11 mouse cellular contexts compared by ENCODE assay signal in the genomic region with DNA sequence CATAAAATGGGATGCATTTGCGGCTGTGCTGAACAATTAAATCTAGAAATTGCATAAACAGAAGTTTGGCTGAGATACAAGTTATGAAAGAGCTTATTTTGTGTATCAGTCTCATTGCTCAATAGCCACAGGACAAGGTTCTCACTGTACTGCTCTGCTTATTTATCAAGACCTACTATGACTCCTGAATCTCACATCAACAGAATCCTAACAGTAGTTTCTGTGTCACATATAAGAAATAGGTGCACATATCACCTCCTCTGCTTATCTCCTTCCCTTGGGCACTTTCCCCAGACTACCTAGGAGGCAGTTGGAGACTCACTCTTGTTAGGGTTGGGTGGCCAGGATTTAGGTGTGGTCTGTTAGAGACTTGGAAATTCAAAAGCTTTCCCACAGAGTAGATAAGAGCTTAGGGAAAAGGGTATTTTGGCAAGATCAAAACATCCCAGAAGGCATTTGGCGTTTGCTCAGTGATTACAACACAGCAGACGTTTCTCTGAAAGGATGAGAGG. TPM values are rescaled to one million over a fixed set of nuclear protein-coding genes. Genes with fewer than 3 reads are reported as not detected.
A peak's percentile ranks its signal among the peaks of the same experiment; 100 is the strongest.
DNase-seq lines count a peak whose midpoint lies in the region; ATAC-seq and TF ChIP-seq lines count a peak whose summit lies in the region.
"Had no signal": no experiment of that assay in that cellular context is flagged by ENCODE, and none has a peak within 500 bp of the region (broad histone marks: within the 10 kb centered on the region; RNA-seq: fewer than 3 reads in every experiment).

No protein-coding gene starts in this region.

- no peak overlapping the region for H3K4me3 ChIP-seq in layer of hippocampus, adult 2 months
- no peak overlapping the region for H3K4me3 ChIP-seq in embryonic facial prominence, embryonic 10.5 days
- H3K4me3 ChIP-seq: hindbrain, embryonic 15.5 days; myocyte had no signal

- H3K4me1 ChIP-seq in embryonic facial prominence, embryonic 10.5 days, result peaks cover 4% of the 10 kb centered on the region; the same call in 1 of the 2 replicates
- H3K4me1 ChIP-seq: hindbrain, embryonic 15.5 days had no signal

- no peak for TF ChIP-seq CTCF in layer of hippocampus, adult 2 months (conservative IDR thresholded peaks at IDR 0.05)

- no peak for DNase-seq in layer of hippocampus, adult 2 months (ENCODE audit: low spot score in 2 of 2)
- no peak for DNase-seq in layer of hippocampus, postnatal 25 days (ENCODE audit: extremely low spot score in 1 of 2, low spot score in 1 of 2)
- peak; percentile 53 to 72 for DNase-seq in lung, adult 18-20 months
- peak; percentile 49 for DNase-seq in skeletal muscle tissue, adult 2 months (ENCODE audit: low read depth, low spot score)
- DNase-seq in embryonic facial prominence, embryonic 10.5 days (ENCODE audit: low spot score), result no peak
- DNase-seq in ovary, adult 18-20 months (ENCODE audit: low spot score), result no peak
- DNase-seq: kidney, postnatal 10 days; thymus, postnatal 36 days had no signal

- peak overlapping the region; percentile 84 for H3K27ac ChIP-seq in layer of hippocampus, adult 2 months
- no peak overlapping the region for H3K27ac ChIP-seq in embryonic facial prominence, embryonic 10.5 days (replicated peaks)
- H3K27ac ChIP-seq: hindbrain, embryonic 15.5 days had no signal

- H3K27me3 ChIP-seq in embryonic facial prominence, embryonic 10.5 days (replicated peaks; ENCODE audit: low read depth, poor library complexity, severe bottlenecking), result no peaks in the 10 kb centered on the region
- H3K27me3 ChIP-seq: hindbrain, embryonic 15.5 days had no signal

- WGBS in embryonic facial prominence, embryonic 10.5 days, result 63% methylated on average over 3 of the region's 3 CpGs

- peak; percentile 66 for ATAC-seq in granulocyte monocyte progenitor cell, adult 5-6 weeks (replicated peaks; ENCODE audit: poor library complexity, severe bottlenecking)

- no peaks in the 10 kb centered on the region for H3K36me3 ChIP-seq in embryonic facial prominence, embryonic 10.5 days (replicated peaks)
- H3K36me3 ChIP-seq: hindbrain, embryonic 15.5 days had no signal

- no peaks in the 10 kb centered on the region for H3K9me3 ChIP-seq in embryonic facial prominence, embryonic 10.5 days
- H3K9me3 ChIP-seq: hindbrain, embryonic 15.5 days had no signal

RNA-seq across cellular contexts. Expression of a gene that starts 11.2 kb away (rescaled TPM):
- 10 to 100 TPM; 48.1 to 49.6 TPM for total RNA-seq in layer of hippocampus, adult 2 months (2021)
- total RNA-seq in layer of hippocampus, postnatal 25 days (2021), result 10 to 100 TPM; 52.5 to 52.8 TPM
- 15.9 and 16.8 TPM in 2 replicates for total RNA-seq in granulocyte monocyte progenitor cell, adult 5-6 weeks (2014; fragmentation: Nextera tagmentation)
- 11.3 and 16.8 TPM in 2 replicates for total RNA-seq in granulocyte monocyte progenitor cell, adult 5-6 weeks (2017)
- polyA plus RNA-seq in embryonic facial prominence, embryonic 10.5 days (2016; fragmentation: Nextera tagmentation; extraction: Ambion mirVana), result 63.9 and 68.7 TPM in 2 replicates

Comparison
In these comparisons a context has a peak if more than half of its experiments do, and no peak if none do; other contexts are left out.
1. DNase-seq: peak in lung, adult 18-20 months (2 of 2) and skeletal muscle tissue, adult 2 months (single experiment); none in layer of hippocampus, adult 2 months (0 of 2), layer of hippocampus, postnatal 25 days (0 of 2), embryonic facial prominence, embryonic 10.5 days (single experiment) and ovary, adult 18-20 months (single experiment).